Mouse (Mus musculus) heart, embryonic 15.5 days (tissue): Measurements from ENCODE around the gene Otub1. TPM values are rescaled to one million over a fixed set of nuclear protein-coding genes. Genes with fewer than 3 reads are reported as not detected.

ENCODE experiments used
- ATAC-seq: fragments of 200-750 bp; cut with Nextera tagmentation; replicated peaks from 2 replicates; pipeline ENCODE4 v1.8.0; 2017; ENCODE audit warnings: low read depth, moderate TSS enrichment; ENCODE audit not compliant: insufficient number of reproducible peaks, insufficient read depth, low FRiP score
- H3K27ac ChIP-seq: fragments of 300-500 bp; sonication (generic); 2 replicates; pipeline ENCODE4 v1.5.1; 2015; ENCODE audit warnings: mild to moderate bottlenecking, inconsistent platforms
- H3K27me3 ChIP-seq: fragments of 300-500 bp; sonication (generic); 2 replicates; pipeline ENCODE4 v1.6.1; 2015; ENCODE audit warnings: inconsistent platforms
- H3K36me3 ChIP-seq: fragments of 300-500 bp; sonication (generic); 2 replicates; pipeline ENCODE4 v1.6.1; 2015; ENCODE audit warnings: mild to moderate bottlenecking, inconsistent platforms
- H3K4me1 ChIP-seq: fragments of 300-500 bp; sonication (generic); replicated peaks from 2 replicates; pipeline ENCODE4 v1.6.1; 2015; ENCODE audit warnings: inconsistent platforms
- H3K4me2 ChIP-seq: fragments of 300-500 bp; sonication (generic); 2 replicates; pipeline ENCODE4 v1.6.1; 2015; ENCODE audit warnings: inconsistent platforms, mild to moderate bottlenecking, moderate library complexity
- H3K4me3 ChIP-seq: fragments of 300-500 bp; sonication (generic); 2 replicates; pipeline ENCODE4 v1.5.1; 2015; ENCODE audit warnings: mild to moderate bottlenecking, inconsistent platforms
- H3K9ac ChIP-seq: fragments of 300-500 bp; sonication (generic); 2 replicates; pipeline ENCODE4 v1.6.1; 2015; ENCODE audit warnings: mild to moderate bottlenecking, inconsistent platforms
- H3K9me3 ChIP-seq: fragments of 300-500 bp; sonication (generic); replicated peaks from 2 replicates; pipeline ENCODE4 v1.6.1; 2016; ENCODE audit warnings: inconsistent platforms
- WGBS: fragments of 180-500 bp; shearing (Covaris S2); methylation state at CpG from one replicate; pipeline ENCODE4 v1.1.7; 2015; ENCODE audit warnings: mixed read lengths; 5-methylcytosine and 5-hydroxymethylcytosine counted together
- polyA plus RNA-seq: library from polyadenylated mRNA; unstranded; fragments of >200 nt; fragmentation: Nextera tagmentation; extraction: Ambion mirVana; gene quantifications from 2 replicates; pipeline ENCODE4 v1.2.1, GENCODE M21; 2015

Otub1 gene
- polyA plus RNA-seq, 1 experiment from 2014 or later = 122 TPM

DNA sequence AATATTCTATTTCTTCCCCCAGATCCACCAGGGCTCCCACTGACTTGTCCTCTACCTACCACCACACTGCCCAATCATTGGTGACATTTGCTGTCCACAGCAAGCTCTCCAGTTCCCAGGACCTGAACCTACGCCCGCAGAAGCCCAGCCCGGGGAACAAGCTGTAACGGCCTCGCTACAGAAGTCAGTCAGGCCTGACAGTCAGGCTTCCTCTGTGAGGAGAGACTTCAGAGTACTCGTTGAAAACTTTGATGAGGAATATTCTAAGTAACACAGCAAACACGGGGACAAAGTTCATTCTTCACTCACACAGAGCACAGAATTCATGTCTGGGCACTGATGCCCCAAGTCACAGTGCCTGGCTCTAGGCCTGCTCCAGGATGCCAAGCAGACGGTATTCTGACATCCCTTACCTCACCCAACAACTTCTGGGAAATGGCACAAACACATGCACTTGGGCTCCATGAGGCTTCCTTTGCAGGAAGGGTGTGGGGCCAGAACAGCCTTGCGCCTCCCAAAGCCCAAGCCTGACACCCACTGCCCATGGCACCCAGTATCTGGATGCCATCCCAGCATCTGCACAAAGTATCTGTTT lies 19.1 kb upstream of the Otub1 start:
- ATAC-seq = no peak
- WGBS = 82% methylated on average over 9 of the region's 9 CpGs

GRCm38 (mm10) chr19:7224253-7224652 lies 18.1 kb upstream of the Otub1 start:
- ATAC-seq = no peak
- no peak overlapping the region for H3K4me2 ChIP-seq
- H3K4me3 ChIP-seq = no peak overlapping the region
- H3K9me3 ChIP-seq = no peaks in the 10 kb centered on the region
- WGBS = 89% methylated on average over 3 of the region's 3 CpGs
- no peak overlapping the region for H3K9ac ChIP-seq
- H3K27me3 ChIP-seq = no peaks in the 10 kb centered on the region
- peaks cover 38% of the 10 kb centered on the region for H3K36me3 ChIP-seq
- no peaks in the 10 kb centered on the region for H3K4me1 ChIP-seq
- H3K27ac ChIP-seq = no peak overlapping the region

More for the DNA sequence above, 19.1 kb upstream of the Otub1 start:
- Histone ChIP-seq H3K36me3 (peaks cover 48% of the 10 kb centered on the region), H3K27me3 (no peaks in the 10 kb centered on the region), H3K27ac (no peak overlapping the region), H3K4me2 (no peak overlapping the region), H3K9ac (no peak overlapping the region), H3K4me3 (no peak overlapping the region), H3K4me1 (no peaks in the 10 kb centered on the region), H3K9me3 (no peaks in the 10 kb centered on the region)

DNA sequence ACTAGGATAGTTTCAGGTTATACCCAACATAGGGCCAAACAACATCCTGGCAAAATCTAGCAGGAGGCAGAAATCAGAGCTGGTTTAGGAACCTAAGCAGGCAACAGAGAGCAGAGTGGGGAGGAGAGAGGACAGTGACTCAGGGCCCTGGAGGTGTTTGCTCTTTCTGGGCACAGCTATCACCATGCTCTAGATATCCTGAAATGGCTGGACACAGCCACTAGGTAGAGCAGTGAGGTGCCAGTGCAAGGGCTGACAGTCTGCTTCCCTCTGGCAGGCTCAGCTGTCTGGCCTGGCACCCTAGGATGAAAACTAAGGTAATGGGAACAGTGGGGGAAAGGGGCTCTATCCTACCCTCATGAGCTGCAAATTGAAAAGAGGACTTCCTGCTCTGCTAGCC lies 17.4 kb upstream of the Otub1 start:
- no peak for ATAC-seq
- Histone ChIP-seq H3K27ac (no peak overlapping the region), H3K9ac (no peak overlapping the region), H3K9me3 (no peaks in the 10 kb centered on the region), H3K4me3 (no peak overlapping the region), H3K27me3 (no peaks in the 10 kb centered on the region), H3K4me1 (no peaks in the 10 kb centered on the region), H3K4me2 (no peak overlapping the region), H3K36me3 (peaks cover 30% of the 10 kb centered on the region)

DNA sequence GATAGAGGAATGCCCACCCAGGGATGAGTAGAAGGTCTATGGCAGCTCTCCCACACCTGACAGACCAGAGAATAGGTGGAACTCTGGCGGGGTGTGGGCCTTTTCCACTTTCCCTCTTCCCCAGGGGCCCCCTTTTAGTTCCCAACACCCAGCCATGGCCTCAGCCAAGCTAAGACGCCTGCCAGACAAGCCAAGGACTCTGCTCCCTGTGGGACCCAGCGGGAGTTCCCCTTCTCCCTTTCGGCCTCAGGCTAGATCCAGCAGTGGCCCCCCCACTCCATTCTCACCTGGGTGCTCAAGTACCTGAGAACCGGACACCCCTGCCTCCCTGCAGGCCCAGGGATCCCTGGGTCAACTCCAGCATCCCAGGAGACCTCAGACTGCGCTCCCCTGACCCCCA lies 16.1 kb upstream of the Otub1 start:
- H3K27me3 ChIP-seq = no peaks in the 10 kb centered on the region
- no peak overlapping the region for H3K27ac ChIP-seq
- H3K4me2 ChIP-seq = no peak overlapping the region
- 88% methylated on average over 6 of the region's 6 CpGs for WGBS
- peaks cover 18% of the 10 kb centered on the region for H3K36me3 ChIP-seq
- H3K4me1 ChIP-seq = peaks cover 6% of the 10 kb centered on the region
- H3K4me3 ChIP-seq = no peak overlapping the region
- no peak for ATAC-seq
- H3K9me3 ChIP-seq = no peaks in the 10 kb centered on the region
- H3K9ac ChIP-seq = no peak overlapping the region

DNA sequence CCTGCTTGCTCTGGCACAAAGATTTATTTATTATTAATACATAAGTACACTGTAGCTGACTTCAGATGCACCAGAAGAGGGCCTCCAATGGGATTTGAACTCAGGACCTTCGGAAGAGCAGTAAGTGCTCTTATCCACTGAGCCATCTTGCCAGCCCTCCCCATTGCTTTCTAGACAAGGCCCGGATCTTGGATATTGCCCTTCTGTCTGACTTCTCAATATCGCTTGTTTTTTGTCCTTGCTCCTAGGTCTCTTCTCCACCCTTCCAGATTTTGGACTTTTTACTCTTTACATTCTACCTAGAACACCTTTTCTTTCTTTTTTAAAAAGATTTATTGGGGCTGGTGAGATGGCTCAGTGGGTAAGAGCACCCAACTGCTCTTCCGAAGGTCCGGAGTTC lies 12.6 kb upstream of the Otub1 start:
- WGBS = 94% methylated on average over 5 of the region's 5 CpGs
- Histone ChIP-seq H3K4me1 (peaks cover 34% of the 10 kb centered on the region), H3K4me3 (no peak overlapping the region), H3K36me3 (peaks cover 21% of the 10 kb centered on the region), H3K9me3 (no peaks in the 10 kb centered on the region), H3K27me3 (no peaks in the 10 kb centered on the region), H3K27ac (no peak overlapping the region), H3K9ac (no peak overlapping the region), H3K4me2 (no peak overlapping the region)
- ATAC-seq = no peak

- WGBS = 9% methylated on average over 6 of the region's 6 CpGs
- Histone ChIP-seq H3K9ac (no peak overlapping the region), H3K9me3 (no peaks in the 10 kb centered on the region), H3K4me2 (peak overlapping the region; percentile 55), H3K36me3 (peaks cover 29% of the 10 kb centered on the region), H3K4me3 (peak overlapping the region; percentile 77), H3K27me3 (no peaks in the 10 kb centered on the region), H3K4me1 (peaks cover 34% of the 10 kb centered on the region), H3K27ac (no peak overlapping the region)
- ATAC-seq = no peak
Measured at GRCm38 (mm10) chr19:7217926-7218267, 11.8 kb upstream of the Otub1 start.

DNA sequence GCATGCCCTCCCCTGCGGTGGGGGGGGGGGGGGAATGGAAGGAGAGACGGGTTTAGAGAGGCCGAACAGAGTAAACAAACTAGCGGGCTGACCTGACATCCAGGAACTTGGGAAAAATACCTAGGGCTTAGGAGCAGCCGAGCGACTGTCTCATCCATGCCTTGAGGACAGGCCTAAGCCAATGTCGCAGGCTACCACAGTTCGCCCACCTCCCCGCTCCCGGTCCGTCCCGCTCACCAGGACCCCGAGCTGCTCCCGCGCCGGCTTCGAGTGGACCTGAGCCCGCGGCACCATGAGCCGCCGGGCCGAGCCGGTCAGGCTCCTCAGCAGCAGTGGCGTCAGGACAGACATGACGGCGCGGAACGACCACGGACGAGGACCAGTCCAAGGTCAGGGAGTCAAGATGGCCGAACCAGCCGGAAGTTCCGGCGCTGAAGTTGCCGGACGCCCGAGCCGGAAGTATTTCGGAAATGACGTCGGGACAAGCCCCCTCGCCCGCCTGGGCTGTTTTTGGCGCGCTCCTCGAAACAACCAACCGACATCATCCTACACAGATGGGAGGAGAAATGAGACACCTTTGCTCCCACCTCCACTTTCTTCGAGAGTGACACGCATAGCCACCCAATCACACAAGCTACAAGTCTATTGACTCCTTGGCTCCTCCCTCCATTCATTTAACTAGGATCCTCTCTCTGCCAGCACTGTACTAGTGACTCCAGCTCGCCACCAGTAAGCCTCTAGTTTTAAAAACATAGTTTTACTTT lies 11.2 kb upstream of the Otub1 start, which contains the start of gene Cox8a:
Cox8a (minus strand) TSS at position 455 of the 764 bp plus-strand sequence.
- Histone ChIP-seq H3K9me3 (no peaks in the 10 kb centered on the region), H3K27me3 (no peaks in the 10 kb centered on the region), H3K4me1 (peaks cover 34% of the 10 kb centered on the region), H3K4me2 (peak within 1 kb of the TSS; percentile 78), H3K9ac (peak within 1 kb of the TSS; percentile 84), H3K4me3 (peak within 1 kb of the TSS; percentile 77), H3K27ac (peak within 1 kb of the TSS; percentile 93), H3K36me3 (peaks cover 30% of the 10 kb centered on the region)
- WGBS = under 1% methylated on average over 50 of the region's 50 CpGs
- peak; percentile 96 for ATAC-seq

DNA sequence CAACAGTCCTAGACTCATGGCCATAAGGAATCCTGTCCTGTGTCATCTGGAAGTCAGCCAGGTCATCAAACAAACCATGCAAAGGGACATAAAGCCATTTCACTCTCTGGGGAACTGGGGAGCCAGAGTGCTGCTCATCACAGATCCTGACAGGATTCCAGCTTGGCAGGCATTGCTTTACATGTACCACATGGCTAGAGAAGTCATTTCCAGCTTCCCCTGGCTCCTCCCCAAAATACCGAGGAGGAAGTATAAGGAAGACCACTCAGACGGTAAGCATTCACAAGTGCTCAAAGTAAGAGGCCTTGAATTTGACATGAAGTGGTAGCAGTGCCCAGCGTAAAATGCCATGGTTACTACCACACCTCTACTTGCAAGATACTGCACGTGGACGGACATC lies 8.4 kb upstream of the Otub1 start:
- Histone ChIP-seq H3K4me1 (peaks cover 34% of the 10 kb centered on the region), H3K36me3 (peaks cover 35% of the 10 kb centered on the region), H3K27ac (0 out of 2 replicates have a peak overlapping the region, but pooled peaks have one; percentile 0), H3K4me2 (peak overlapping the region; percentile 24), H3K9ac (0 out of 2 replicates have a peak overlapping the region, but pooled peaks have one; percentile 0), H3K4me3 (0 out of 2 replicates have a peak overlapping the region, but pooled peaks have one; percentile 77), H3K9me3 (no peaks in the 10 kb centered on the region), H3K27me3 (no peaks in the 10 kb centered on the region)
- ATAC-seq = no peak
- 63% methylated on average over 5 of the region's 5 CpGs for WGBS

GRCm38 (mm10) chr19:7213010-7213409 lies 6.9 kb upstream of the Otub1 start:
- Histone ChIP-seq H3K27me3 (no peaks in the 10 kb centered on the region), H3K4me3 (no peak overlapping the region), H3K36me3 (peaks cover 35% of the 10 kb centered on the region), H3K9ac (no peak overlapping the region), H3K4me2 (no peak overlapping the region), H3K4me1 (peaks cover 31% of the 10 kb centered on the region), H3K27ac (no peak overlapping the region), H3K9me3 (no peaks in the 10 kb centered on the region)
- ATAC-seq = no peak
- 90% methylated on average over 3 of the region's 3 CpGs for whole genome bisulfite sequencing

- no peak overlapping the region for H3K4me3 ChIP-seq
- WGBS = 59% methylated on average over 1 of the region's 1 CpGs
- H3K9me3 ChIP-seq = no peaks in the 10 kb centered on the region
- no peak overlapping the region for H3K9ac ChIP-seq
- H3K4me2 ChIP-seq = no peak overlapping the region
- H3K4me1 ChIP-seq = peaks cover 28% of the 10 kb centered on the region
- H3K27ac ChIP-seq = no peak overlapping the region
- ATAC-seq = no peak
- no peaks in the 10 kb centered on the region for H3K27me3 ChIP-seq
- peaks cover 35% of the 10 kb centered on the region for H3K36me3 ChIP-seq
Measured at GRCm38 (mm10) chr19:7212216-7212615, 6.1 kb upstream of the Otub1 start.

- Histone ChIP-seq H3K4me3 (no peak overlapping the region), H3K9ac (no peak overlapping the region), H3K36me3 (peaks cover 26% of the 10 kb centered on the region), H3K27me3 (no peaks in the 10 kb centered on the region), H3K4me2 (no peak overlapping the region), H3K27ac (no peak overlapping the region), H3K9me3 (no peaks in the 10 kb centered on the region), H3K4me1 (peaks cover 23% of the 10 kb centered on the region)
- ATAC-seq = no peak
- WGBS = 83% methylated on average over 7 of the region's 7 CpGs
Measured at GRCm38 (mm10) chr19:7209907-7210646, 4.0 kb upstream of the Otub1 start.
